Mouse (Mus musculus) intestine, embryonic 14.5 days (tissue): ENCODE measurements at regions not wholly inside any gene's neighbourhood (a gene's known extent, or its start where the extent isn't known, plus 50 kb on each side); places are given as distances from the start of the nearest gene placed in this dataset.

Experiments
- ATAC-seq: fragments of 200-750 bp; cut with Nextera tagmentation; replicated peaks from 2 replicates; pipeline ENCODE4 v1.8.0; 2017; ENCODE audit warnings: low read depth, moderate number of reproducible peaks, moderate TSS enrichment, moderate library complexity; ENCODE audit not compliant: low FRiP score, low TSS enrichment
- DNase-seq: peaks from one replicate; pipeline ENCODE4 v3.0.0-alpha.2; 2018; ENCODE audit warnings: low spot score
- H3K27ac ChIP-seq: fragments of 300-500 bp; sonication (generic); 2 replicates; pipeline ENCODE4 v1.5.1; 2014; ENCODE audit warnings: low read depth, mild to moderate bottlenecking, control low read depth
- H3K27me3 ChIP-seq: fragments of 300-500 bp; sonication (generic); replicated peaks from 2 replicates; pipeline ENCODE4 v1.6.1; 2014; ENCODE audit warnings: low read length, control low read depth; ENCODE audit not compliant: control insufficient read depth, insufficient read depth
- H3K36me3 ChIP-seq: fragments of 300-500 bp; sonication (generic); 2 replicates; pipeline ENCODE4 v1.6.1; 2014; ENCODE audit warnings: low read length, control low read depth; ENCODE audit not compliant: control insufficient read depth, insufficient read depth
- H3K4me1 ChIP-seq: fragments of 300-500 bp; sonication (generic); replicated peaks from 2 replicates; pipeline ENCODE4 v1.6.1; 2014; ENCODE audit warnings: low read length, control low read depth, mixed read lengths; ENCODE audit not compliant: control insufficient read depth, insufficient read depth
- H3K4me2 ChIP-seq: fragments of 300-500 bp; sonication (generic); 2 replicates; pipeline ENCODE4 v1.6.1; 2014; ENCODE audit warnings: low read length
- H3K4me3 ChIP-seq: fragments of 300-500 bp; sonication (generic); 2 replicates; pipeline ENCODE4 v1.5.1; 2014; ENCODE audit warnings: low read depth, low read length, control low read depth, mixed read lengths
- H3K9ac ChIP-seq: fragments of 300-500 bp; sonication (generic); 2 replicates; pipeline ENCODE4 v1.6.1; 2014; ENCODE audit warnings: mild to moderate bottlenecking, low read length
- H3K9me3 ChIP-seq: fragments of 300-500 bp; sonication (generic); 2 replicates; pipeline ENCODE4 v1.6.1; 2016; ENCODE audit warnings: low read length, control low read depth; ENCODE audit not compliant: control insufficient read depth
- WGBS: fragments of 180-500 bp; shearing (Covaris S2); extraction: QIAGEN DNeasy Blood & Tissue Kit; methylation state at CpG from one replicate; pipeline ENCODE4 v1.1.7; 2014; 5-methylcytosine and 5-hydroxymethylcytosine counted together

- ATAC-seq (no peak), DNase-seq (no peak)
- Histone ChIP-seq H3K27me3 (no peaks in the 10 kb centered on the region), H3K27ac (no peak overlapping the region), H3K4me3 (no peak overlapping the region), H3K36me3 (no peaks in the 10 kb centered on the region), H3K9ac (no peak overlapping the region), H3K4me1 (no peaks in the 10 kb centered on the region), H3K9me3 (no peaks in the 10 kb centered on the region), H3K4me2 (no peak overlapping the region)
- 97% methylated on average over 6 of the region's 6 CpGs for WGBS
These were observed 164.7 kb upstream of the Ppp2r3a start for GRCm38 (mm10) chr9:101416321-101416720.

GRCm38 (mm10) chr9:101413071-101413633 lies 161.6 kb upstream of the Ppp2r3a start:
- WGBS = 85% methylated on average over 3 of the region's 3 CpGs
- H3K36me3 ChIP-seq = no peaks in the 10 kb centered on the region
- no peak overlapping the region for H3K4me2 ChIP-seq
- no peak overlapping the region for H3K27ac ChIP-seq
- ATAC-seq (no peak), DNase-seq (no peak)
- H3K27me3 ChIP-seq = no peaks in the 10 kb centered on the region
- H3K9ac ChIP-seq = no peak overlapping the region
- no peaks in the 10 kb centered on the region for H3K9me3 ChIP-seq
- H3K4me3 ChIP-seq = no peak overlapping the region
- H3K4me1 ChIP-seq = no peaks in the 10 kb centered on the region

- 81% methylated on average over 3 of the region's 3 CpGs for WGBS
- no peaks in the 10 kb centered on the region for H3K27me3 ChIP-seq
- no peak overlapping the region for H3K4me3 ChIP-seq
- DNase-seq (no peak), ATAC-seq (no peak)
- no peaks in the 10 kb centered on the region for H3K4me1 ChIP-seq
- no peaks in the 10 kb centered on the region for H3K9me3 ChIP-seq
- H3K9ac ChIP-seq = no peak overlapping the region
- no peak overlapping the region for H3K27ac ChIP-seq
- H3K4me2 ChIP-seq = no peak overlapping the region
- H3K36me3 ChIP-seq = no peaks in the 10 kb centered on the region
These were observed 160.4 kb upstream of the Ppp2r3a start for GRCm38 (mm10) chr9:101411951-101412350.

DNA sequence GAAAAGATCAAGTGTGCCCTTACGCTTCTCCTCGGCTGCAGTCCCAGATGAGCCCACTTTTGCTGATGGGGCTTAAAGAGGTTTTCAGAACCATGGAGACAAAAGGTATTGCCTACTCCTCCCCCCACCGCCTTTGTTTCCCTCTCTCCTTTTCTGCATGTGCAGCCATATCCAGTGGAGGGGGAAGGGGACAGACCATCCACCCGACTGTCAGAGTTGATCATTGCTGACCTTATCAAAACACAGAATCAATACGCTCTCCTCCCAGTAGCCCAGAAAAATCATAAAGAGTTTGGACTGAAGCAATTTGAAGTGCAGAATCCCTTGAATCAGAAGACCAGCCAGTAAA lies 159.9 kb upstream of the Ppp2r3a start:
- Histone ChIP-seq H3K27ac (no peak overlapping the region), H3K4me2 (no peak overlapping the region), H3K9me3 (no peaks in the 10 kb centered on the region), H3K27me3 (no peaks in the 10 kb centered on the region), H3K4me3 (no peak overlapping the region), H3K9ac (no peak overlapping the region), H3K4me1 (no peaks in the 10 kb centered on the region), H3K36me3 (no peaks in the 10 kb centered on the region)
- DNase-seq = no peak
- ATAC-seq = no peak
- WGBS = 85% methylated on average over 5 of the region's 5 CpGs

DNA sequence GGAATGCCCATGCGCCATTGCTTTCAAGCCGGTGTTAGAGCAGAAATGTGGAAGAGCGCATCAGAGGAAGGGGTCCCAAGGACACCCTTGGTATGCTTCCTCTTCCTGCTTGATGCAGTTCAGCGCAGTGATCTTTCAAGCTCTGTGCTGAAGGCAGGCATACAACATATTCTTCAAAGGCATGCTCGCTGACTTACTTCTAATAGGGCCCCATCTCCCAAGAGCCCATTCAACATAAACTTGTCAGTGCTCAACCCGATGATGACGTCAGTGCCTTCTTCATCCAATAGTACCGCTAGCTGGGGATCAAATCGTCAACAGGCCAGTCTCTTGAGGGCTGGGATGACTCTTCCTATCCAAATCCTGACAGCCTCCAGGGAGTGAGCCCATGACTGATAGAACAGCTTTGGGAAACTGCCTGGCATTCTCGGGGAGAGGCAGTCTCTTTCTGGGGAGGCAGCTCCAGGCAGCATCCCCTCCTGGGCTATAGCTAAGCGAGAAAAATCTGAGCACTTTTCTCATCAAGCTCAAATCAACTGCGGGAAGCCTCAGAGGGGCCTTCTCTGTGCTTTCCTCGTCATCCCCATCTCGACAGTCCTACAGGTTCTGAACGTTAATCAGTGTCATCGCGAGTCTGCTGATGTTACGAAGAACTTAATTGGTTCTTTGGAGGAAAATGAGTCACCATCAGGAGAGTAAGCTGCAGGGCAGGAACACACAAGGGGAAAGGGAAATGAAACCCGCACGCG lies 159.4 kb upstream of the Ppp2r3a start:
- WGBS = 77% methylated on average over 21 of the region's 21 CpGs

GRCm38 (mm10) chr9:101410348-101410747 lies 158.8 kb upstream of the Ppp2r3a start:
- WGBS = 82% methylated on average over 3 of the region's 3 CpGs
- no peaks in the 10 kb centered on the region for H3K9me3 ChIP-seq
- H3K4me1 ChIP-seq = no peaks in the 10 kb centered on the region
- no peak overlapping the region for H3K4me3 ChIP-seq
- DNase-seq = no peak
- H3K27me3 ChIP-seq = no peaks in the 10 kb centered on the region
- no peak overlapping the region for H3K27ac ChIP-seq
- ATAC-seq = no peak
- H3K36me3 ChIP-seq = no peaks in the 10 kb centered on the region
- H3K4me2 ChIP-seq = no peak overlapping the region
- no peak overlapping the region for H3K9ac ChIP-seq

More for the DNA sequence above, 159.4 kb upstream of the Ppp2r3a start:
- no peak overlapping the region for H3K4me2 ChIP-seq
- H3K9me3 ChIP-seq = no peaks in the 10 kb centered on the region
- H3K36me3 ChIP-seq = no peaks in the 10 kb centered on the region
- no peak for DNase-seq
- no peak overlapping the region for H3K4me3 ChIP-seq
- H3K27ac ChIP-seq = no peak overlapping the region
- H3K9ac ChIP-seq = no peak overlapping the region
- no peaks in the 10 kb centered on the region for H3K27me3 ChIP-seq
- ATAC-seq = no peak
- H3K4me1 ChIP-seq = no peaks in the 10 kb centered on the region

GRCm38 (mm10) chr9:101408116-101408515 lies 156.5 kb upstream of the Ppp2r3a start:
- ATAC-seq (no peak), DNase-seq (no peak)
- H3K36me3 ChIP-seq = no peaks in the 10 kb centered on the region
- H3K4me3 ChIP-seq = no peak overlapping the region
- H3K9me3 ChIP-seq = no peaks in the 10 kb centered on the region
- no peak overlapping the region for H3K9ac ChIP-seq
- H3K27me3 ChIP-seq = no peaks in the 10 kb centered on the region
- 97% methylated on average over 1 of the region's 1 CpGs for WGBS
- no peak overlapping the region for H3K4me2 ChIP-seq
- H3K4me1 ChIP-seq = no peaks in the 10 kb centered on the region; the same call in 1 of the 2 replicates
- no peak overlapping the region for H3K27ac ChIP-seq

DNA sequence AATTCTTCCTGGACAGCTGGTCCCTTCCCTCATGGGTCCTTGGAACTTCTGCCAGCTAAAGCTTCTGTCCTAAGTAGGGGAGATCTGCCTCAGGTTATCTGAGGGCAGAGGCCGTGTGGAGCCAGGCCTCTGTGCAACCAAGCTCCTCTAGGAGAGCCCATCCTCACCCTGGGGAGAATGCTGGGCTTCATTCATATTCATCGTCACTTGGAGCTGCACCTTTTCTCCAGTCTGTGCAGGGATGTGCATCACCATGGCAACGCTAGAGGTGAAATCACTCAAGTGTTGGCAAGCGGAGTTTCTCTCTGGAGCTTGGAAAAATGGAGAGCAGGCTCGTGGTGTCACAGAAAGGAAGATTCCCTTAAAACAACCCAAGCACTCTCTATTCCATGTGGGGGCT lies 155.5 kb upstream of the Ppp2r3a start:
- Histone ChIP-seq H3K27ac (no peak overlapping the region), H3K27me3 (no peaks in the 10 kb centered on the region), H3K36me3 (no peaks in the 10 kb centered on the region), H3K9ac (no peak overlapping the region), H3K9me3 (no peaks in the 10 kb centered on the region), H3K4me3 (no peak overlapping the region), H3K4me1 (no peaks in the 10 kb centered on the region; the same call in 1 of the 2 replicates), H3K4me2 (no peak overlapping the region)
- DNase-seq (no peak), ATAC-seq (no peak)
- 36% methylated on average over 5 of the region's 5 CpGs for WGBS
